ENCODE assay signal across 9 mouse cellular contexts in the genomic region with DNA sequence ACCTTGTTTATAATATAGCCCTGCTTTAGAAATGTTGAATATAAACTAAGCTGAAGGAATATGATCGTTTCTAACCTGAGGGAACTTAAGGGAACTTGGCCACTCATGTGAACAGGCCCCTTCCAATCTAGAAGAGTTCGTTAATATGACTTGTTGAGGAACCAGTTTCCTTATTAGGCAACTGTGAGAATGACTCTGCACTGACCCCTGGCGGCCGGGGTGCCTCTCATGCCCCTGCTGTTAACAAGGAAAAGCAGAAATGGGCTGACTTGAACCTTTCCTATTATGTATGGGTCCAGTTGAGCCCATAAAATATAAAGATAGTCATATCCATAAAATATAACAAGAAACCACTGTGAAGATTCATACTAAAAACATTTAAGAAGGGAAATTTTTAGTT. TPM values are rescaled to one million over a fixed set of nuclear protein-coding genes. Genes with fewer than 3 reads are reported as not detected.
DNase-seq lines count a peak whose midpoint lies in the region; ATAC-seq and TF ChIP-seq lines count a peak whose summit lies in the region.
"Had no signal": no experiment of that assay in that cellular context is flagged by ENCODE, and none has a peak within 500 bp of the region (broad histone marks: within the 10 kb centered on the region; RNA-seq: fewer than 3 reads in every experiment).

No protein-coding gene starts in this region.

- H3K4me3 ChIP-seq in heart, postnatal 0 days (ENCODE audit: low read depth, low read length), result no peak overlapping the region
- H3K4me3 ChIP-seq in myocyte, result no peak overlapping the region
- H3K4me3 ChIP-seq: neural tube, embryonic 12.5 days had no signal

- no peak for TF ChIP-seq EP300 in heart, postnatal 0 days (IDR thresholded peaks at IDR 0.05; ENCODE audit: low read depth)

- H3K36me3 ChIP-seq in heart, postnatal 0 days (replicated peaks; ENCODE audit: control insufficient read depth, insufficient read depth, low read length), result peaks cover 27% of the 10 kb centered on the region
- peaks cover 6% of the 10 kb centered on the region for H3K36me3 ChIP-seq in myocyte (ENCODE audit: control insufficient read depth, insufficient read depth)

- H3ac ChIP-seq in myocyte (ENCODE audit: control insufficient read depth, insufficient read length), result no peak overlapping the region

- peak; percentile 60 for DNase-seq in layer of hippocampus, adult 11-12 months (ENCODE audit: low spot score)
- no peak for DNase-seq in layer of hippocampus, adult 9-11 months
- DNase-seq in embryo, embryonic 10 days (ENCODE audit: low spot score), result peak; percentile 83
- DNase-seq in heart, postnatal 0 days (ENCODE audit: low spot score), result peak; percentile 71
- DNase-seq in left cerebral cortex, postnatal 25 days (ENCODE audit: low spot score in 2 of 2), result peak; percentile 37 to 55
- peak; percentile 78 for DNase-seq in thymus, postnatal 0 days (ENCODE audit: low spot score)

- TF ChIP-seq POLR2A in myocyte (IDR thresholded peaks at IDR 0.05; ENCODE audit: insufficient read length, low read depth), result no peak

- ATAC-seq in activated CD4-positive, CD25-positive, alpha-beta regulatory T cell, adult 4 months, result peak; percentile 63
- no peak for ATAC-seq in heart, postnatal 0 days (ENCODE audit: insufficient read depth, low read depth)

- 6% methylated on average over 4 of the region's 4 CpGs for WGBS in heart, postnatal 0 days

- H3K9me3 ChIP-seq in heart, postnatal 0 days (replicated peaks; ENCODE audit: control insufficient read depth, low read length), result no peaks in the 10 kb centered on the region
- H3K9me3 ChIP-seq: neural tube, embryonic 12.5 days had no signal

- no peak overlapping the region for H3K4me2 ChIP-seq in heart, postnatal 0 days (ENCODE audit: low read depth, low read length)
- no peak overlapping the region for H3K4me2 ChIP-seq in myocyte (ENCODE audit: low read depth)
- H3K4me2 ChIP-seq: neural tube, embryonic 12.5 days had no signal

- intact Hi-C loops in left cerebral cortex, postnatal 25 days (cut with DNase I), result loop anchor here (2.0 kb wide), 1 partner anchor 76 kb away; no protein-coding TSS in a partner anchor

- no peak overlapping the region for H3K9ac ChIP-seq in heart, postnatal 0 days (replicated peaks; ENCODE audit: low read depth, low read length)
- H3K9ac ChIP-seq: neural tube, embryonic 12.5 days had no signal

- no peaks in the 10 kb centered on the region for H3K79me2 ChIP-seq in myocyte (ENCODE audit: control insufficient read depth, insufficient read depth)

- no peak overlapping the region for H3K27ac ChIP-seq in heart, postnatal 0 days (ENCODE audit: low read depth)
- H3K27ac ChIP-seq: neural tube, embryonic 12.5 days had no signal

- H3K4me1 ChIP-seq in heart, postnatal 0 days (ENCODE audit: control insufficient read depth, insufficient read depth), result no peaks in the 10 kb centered on the region
- H3K4me1 ChIP-seq: neural tube, embryonic 12.5 days had no signal

- peak; percentile 78 for TF ChIP-seq CTCF in heart, postnatal 0 days (IDR thresholded peaks at IDR 0.05; ENCODE audit: low read depth)

- no peaks in the 10 kb centered on the region for H3K27me3 ChIP-seq in heart, postnatal 0 days (ENCODE audit: control insufficient read depth, insufficient read depth, low read length)
- H3K27me3 ChIP-seq in myocyte (ENCODE audit: control insufficient read depth, insufficient read depth, insufficient read length), result no peaks in the 10 kb centered on the region
- H3K27me3 ChIP-seq: neural tube, embryonic 12.5 days had no signal

TF ChIP-seq in myocyte, 11 proteins besides CTCF, POLR2A, EP300 and RAD21:
- no peak for TF ChIP-seq REST (IDR thresholded peaks at IDR 0.05; ENCODE audit: insufficient read depth, insufficient read length)
- TF ChIP-seq E2F4 (IDR thresholded peaks at IDR 0.05; ENCODE audit: insufficient read depth), result no peak
- TF ChIP-seq SRF (IDR thresholded peaks at IDR 0.05; ENCODE audit: control insufficient read depth, insufficient read length, low read depth), result peak; percentile 99
TF ChIP-seq in myocyte: peak in this region for 1.

RNA-seq across cellular contexts. Expression of a gene that starts 8.1 kb away (rescaled TPM):
- 10 to 100 TPM; 14.8 to 21.2 TPM for polyA plus RNA-seq in activated CD4-positive, CD25-positive, alpha-beta regulatory T cell, adult 4 months (2017; shearing (Covaris generic))
- total RNA-seq in heart, postnatal 0 days (2014; rRNA removed; ENCODE audit: low replicate concordance), result 44.0 and 71.9 TPM in 2 replicates
- 13.8 and 14.5 TPM in 2 replicates for polyA plus RNA-seq in heart, postnatal 0 days (2015; fragmentation: Nextera tagmentation; extraction: Ambion mirVana)
- total RNA-seq in left cerebral cortex, postnatal 25 days (2021), result 10 to 100 TPM; 25.1 to 29.5 TPM
- 21.9 TPM for polyA plus RNA-seq in myocyte (2012; fragmentation: generic; extraction: Trizol)
- polyA plus RNA-seq in thymus, postnatal 0 days (2015; fragmentation: Nextera tagmentation; extraction: Ambion mirVana), result 13.6 and 16.9 TPM in 2 replicates

RNA-seq across cellular contexts. Expression of a gene that starts 10.5 kb away (rescaled TPM):
- polyA plus RNA-seq in activated CD4-positive, CD25-positive, alpha-beta regulatory T cell, adult 4 months (2017; shearing (Covaris generic)), result 10 to 100 TPM; 11.8 to 13.2 TPM
- 40.6 and 50.4 TPM in 2 replicates for total RNA-seq in heart, postnatal 0 days (2014; rRNA removed; ENCODE audit: low replicate concordance)
- 14.1 and 17.4 TPM in 2 replicates for polyA plus RNA-seq in heart, postnatal 0 days (2015; fragmentation: Nextera tagmentation; extraction: Ambion mirVana)
- 10 to 100 TPM; 18.0 to 18.6 TPM for total RNA-seq in left cerebral cortex, postnatal 25 days (2021)
- 21.2 TPM for polyA plus RNA-seq in myocyte (2012; fragmentation: generic; extraction: Trizol)
- 10.1 and 11.5 TPM in 2 replicates for polyA plus RNA-seq in thymus, postnatal 0 days (2015; fragmentation: Nextera tagmentation; extraction: Ambion mirVana)

RNA-seq across cellular contexts. Expression of a gene that starts 39.6 kb away (rescaled TPM):
- polyA plus RNA-seq in activated CD4-positive, CD25-positive, alpha-beta regulatory T cell, adult 4 months (2017; shearing (Covaris generic)), result 10 to 100 TPM; 22.9 to 23.3 TPM
- total RNA-seq in heart, postnatal 0 days (2014; rRNA removed; ENCODE audit: low replicate concordance), result 49.5 and 65.0 TPM in 2 replicates
- polyA plus RNA-seq in heart, postnatal 0 days (2015; fragmentation: Nextera tagmentation; extraction: Ambion mirVana), result 22.4 and 27.4 TPM in 2 replicates
- 100 to 1,000 TPM; 152 to 168 TPM for total RNA-seq in left cerebral cortex, postnatal 25 days (2021)
- 36.1 TPM for polyA plus RNA-seq in myocyte (2012; fragmentation: generic; extraction: Trizol)
- 44.0 and 48.3 TPM in 2 replicates for polyA plus RNA-seq in thymus, postnatal 0 days (2015; fragmentation: Nextera tagmentation; extraction: Ambion mirVana)
